Mouse (Mus musculus) CH12F3 (cell line): ENCODE results near the gene Ube2i.
"Not testable (repeated sequence)": the region's sequence is repeated elsewhere in the genome, so short reads cannot be mapped to it uniquely, and the experiment has no call there.

ENCODE experiments used
- in situ Hi-C: fragments of 300-500 bp; cut with MboI; formaldehyde crosslinking; loops from 2 replicates; pipeline ENCODE4 v1.14.3; 2020; ENCODE audit warnings: low sequenced_read_pairs

Ube2i gene

DNA sequence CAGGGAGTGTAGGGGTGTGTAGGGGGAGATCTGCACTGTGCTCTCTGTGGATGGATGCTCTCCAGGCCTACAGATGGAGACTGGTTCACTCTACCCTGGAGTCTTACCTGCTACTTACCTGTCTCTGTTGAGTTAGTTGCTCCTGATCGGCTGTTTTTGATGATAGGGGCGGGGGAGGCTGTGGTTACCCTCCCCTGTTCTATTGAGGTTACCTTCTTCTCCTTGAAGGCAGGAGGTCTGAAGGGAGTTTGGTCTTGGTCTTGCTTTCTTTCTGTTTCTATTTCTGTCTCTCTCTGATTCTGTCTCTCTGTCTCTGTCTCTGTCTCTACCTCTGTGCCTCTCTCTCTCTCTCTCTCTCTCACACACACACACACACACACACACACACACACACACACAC, 19.3 kb downstream of the Ube2i start:
- in situ Hi-C loops, result no loop called here

DNA sequence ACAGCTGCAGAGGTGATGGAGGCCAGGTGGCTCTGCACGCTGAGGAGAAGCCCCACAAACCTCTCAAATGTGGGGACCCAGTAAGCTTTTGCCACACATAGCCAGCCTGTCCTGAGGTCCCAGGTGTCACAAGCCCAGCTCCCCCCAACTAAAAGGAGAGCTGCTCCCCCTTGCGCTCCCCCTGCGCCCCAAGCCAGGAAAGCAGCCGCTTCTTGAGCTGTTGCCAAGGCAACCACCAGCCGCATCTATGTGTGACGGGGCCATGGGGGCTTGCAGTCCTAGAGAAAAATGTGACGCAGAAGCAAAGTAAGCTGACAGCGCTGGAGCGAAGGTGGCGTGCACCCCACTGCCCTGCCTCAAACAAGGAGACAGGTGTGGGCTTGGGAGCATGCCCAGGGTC, 20.7 kb downstream of the Ube2i start:
- in situ Hi-C loops, result no loop called here

DNA sequence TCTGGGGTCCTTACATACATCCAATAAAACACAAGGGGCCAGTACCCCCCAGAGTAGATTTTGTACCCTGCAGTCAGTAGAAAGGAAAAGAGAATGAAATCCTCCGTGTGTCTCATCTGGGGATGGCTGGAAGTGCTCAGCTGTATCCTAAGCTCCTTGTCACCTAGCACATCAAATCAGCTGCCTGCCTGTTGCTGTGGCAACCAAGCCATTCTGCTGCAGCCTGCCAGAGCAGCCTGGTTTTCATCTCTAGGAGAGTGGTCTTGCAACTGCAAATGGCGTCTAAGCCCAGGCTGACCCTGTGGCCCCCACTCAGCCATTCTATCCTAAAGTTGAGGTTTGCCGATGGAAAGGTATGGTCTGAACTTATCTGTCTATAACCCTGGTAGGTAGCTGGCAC, 21.8 kb downstream of the Ube2i start:
- in situ Hi-C loops, result no loop called here

DNA sequence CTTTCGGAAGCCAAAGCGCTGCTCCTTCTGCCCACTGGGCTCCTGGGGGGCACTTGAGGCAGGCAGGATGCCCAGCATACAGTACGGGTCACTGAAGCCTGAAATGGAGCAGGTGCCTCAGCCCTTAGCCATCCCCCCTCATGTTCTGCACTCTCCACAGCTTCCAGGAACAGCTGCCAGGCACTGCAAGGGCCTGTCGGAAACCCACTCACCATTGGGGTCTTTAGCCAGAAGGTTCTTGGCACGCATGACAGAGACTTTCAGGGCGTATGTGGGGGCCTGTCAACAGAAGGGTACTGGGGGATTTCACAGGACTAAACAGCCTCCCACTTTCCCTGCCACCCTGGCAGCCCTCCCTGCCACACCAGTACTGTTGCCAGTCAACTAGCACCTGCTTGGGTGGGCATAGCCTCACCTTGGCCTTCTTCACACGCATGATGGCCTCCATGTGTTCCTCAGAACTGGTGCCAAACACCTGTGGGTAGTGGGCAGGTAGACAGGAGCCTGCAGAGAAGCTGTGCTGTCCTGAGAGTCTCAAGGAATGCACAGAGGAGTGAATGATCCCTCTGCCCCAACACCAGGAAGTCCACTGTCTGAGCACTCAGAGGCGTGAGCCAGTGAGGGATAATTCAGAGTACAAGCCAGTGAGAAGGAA, 24.1 kb downstream of the Ube2i start:
- in situ Hi-C loops, result no loop called here

DNA sequence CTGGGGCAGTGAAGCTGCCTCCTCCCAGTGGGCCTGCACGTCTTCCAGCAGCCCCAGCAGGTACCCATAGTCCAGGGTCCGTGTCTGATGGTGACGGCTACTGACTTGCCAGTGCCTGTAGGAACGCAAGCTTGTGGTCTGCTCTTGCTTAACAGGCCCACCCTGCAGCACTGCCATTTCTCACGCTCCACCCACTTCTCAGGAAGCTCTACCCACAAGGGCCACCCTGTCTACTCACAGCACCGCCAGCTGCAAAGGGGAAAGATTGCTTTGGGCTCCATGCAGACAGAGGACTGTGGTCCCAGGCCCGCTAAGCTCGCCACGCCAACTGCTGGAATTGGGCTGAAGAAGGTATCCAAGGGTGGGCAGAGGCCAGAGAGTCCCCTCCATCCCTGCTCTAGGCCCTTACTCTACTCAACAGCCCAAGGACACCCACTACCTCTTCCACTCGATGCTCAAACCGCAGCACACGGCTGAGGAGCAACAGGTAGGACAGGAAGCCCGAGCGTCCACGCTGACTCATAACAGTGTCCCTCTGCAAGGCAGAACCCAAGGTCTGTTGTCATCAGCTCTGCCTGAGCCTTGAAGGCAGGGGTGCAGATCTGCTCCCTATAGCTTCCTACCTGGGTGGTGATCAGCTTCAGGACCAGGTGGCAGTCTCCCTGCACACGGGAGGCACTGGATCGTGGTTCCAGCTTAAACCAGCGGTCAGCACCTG, 26.2 kb downstream of the Ube2i start:
- in situ Hi-C loops, result no loop called here

DNA sequence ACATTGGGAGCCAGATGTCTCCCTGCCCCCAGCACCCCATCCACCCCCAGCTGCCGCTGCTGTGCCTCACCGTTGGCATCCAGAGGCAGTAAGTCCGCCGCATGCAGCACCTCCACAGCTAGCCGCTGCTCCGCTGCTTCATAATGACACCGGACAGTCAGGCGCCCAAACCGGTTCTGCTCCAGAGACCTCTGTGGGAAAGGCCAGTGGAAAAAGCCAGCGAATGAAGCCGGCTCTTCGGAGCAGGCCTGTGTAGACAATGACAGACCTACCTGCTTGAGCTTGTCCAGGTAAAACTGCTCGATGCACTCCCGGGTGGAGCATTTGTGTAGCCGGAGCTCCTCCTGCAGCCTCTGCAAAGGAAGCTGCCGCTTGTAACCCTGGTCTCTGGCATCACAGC, 30.2 kb downstream of the Ube2i start:
- in situ Hi-C loops, result no loop called here

DNA sequence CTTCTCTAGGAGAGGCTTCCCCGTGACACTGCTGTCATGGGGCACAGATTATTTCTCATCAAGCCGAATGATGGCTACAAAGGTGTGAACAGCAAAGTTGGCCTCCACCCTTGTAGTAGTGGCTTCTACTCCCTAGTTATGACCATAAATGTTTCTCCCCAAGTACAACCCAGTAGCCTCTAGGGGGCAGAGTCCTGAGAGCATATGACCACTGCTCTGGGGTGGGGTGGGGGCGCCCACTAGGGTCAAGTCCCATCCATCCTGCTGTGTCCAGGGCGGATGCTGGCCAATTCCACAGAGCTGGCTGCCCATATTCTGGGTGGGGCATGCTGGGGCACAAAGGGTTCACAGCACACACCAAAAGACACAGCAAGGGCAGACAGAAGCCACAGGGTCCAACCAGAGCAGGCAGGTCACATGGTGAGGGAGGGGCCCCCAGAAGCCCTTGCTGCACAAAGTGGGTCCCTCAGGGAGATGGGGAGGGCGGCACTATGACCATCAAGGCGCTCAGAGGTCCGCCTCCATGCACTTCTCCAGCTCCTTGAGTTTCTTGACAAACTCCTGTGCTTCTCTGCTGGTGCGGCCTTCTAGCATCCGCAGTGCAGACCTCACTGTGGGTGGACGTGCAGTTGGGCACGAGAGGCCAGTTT, 31.2 kb downstream of the Ube2i start:
- in situ Hi-C loops, result no loop called here

DNA sequence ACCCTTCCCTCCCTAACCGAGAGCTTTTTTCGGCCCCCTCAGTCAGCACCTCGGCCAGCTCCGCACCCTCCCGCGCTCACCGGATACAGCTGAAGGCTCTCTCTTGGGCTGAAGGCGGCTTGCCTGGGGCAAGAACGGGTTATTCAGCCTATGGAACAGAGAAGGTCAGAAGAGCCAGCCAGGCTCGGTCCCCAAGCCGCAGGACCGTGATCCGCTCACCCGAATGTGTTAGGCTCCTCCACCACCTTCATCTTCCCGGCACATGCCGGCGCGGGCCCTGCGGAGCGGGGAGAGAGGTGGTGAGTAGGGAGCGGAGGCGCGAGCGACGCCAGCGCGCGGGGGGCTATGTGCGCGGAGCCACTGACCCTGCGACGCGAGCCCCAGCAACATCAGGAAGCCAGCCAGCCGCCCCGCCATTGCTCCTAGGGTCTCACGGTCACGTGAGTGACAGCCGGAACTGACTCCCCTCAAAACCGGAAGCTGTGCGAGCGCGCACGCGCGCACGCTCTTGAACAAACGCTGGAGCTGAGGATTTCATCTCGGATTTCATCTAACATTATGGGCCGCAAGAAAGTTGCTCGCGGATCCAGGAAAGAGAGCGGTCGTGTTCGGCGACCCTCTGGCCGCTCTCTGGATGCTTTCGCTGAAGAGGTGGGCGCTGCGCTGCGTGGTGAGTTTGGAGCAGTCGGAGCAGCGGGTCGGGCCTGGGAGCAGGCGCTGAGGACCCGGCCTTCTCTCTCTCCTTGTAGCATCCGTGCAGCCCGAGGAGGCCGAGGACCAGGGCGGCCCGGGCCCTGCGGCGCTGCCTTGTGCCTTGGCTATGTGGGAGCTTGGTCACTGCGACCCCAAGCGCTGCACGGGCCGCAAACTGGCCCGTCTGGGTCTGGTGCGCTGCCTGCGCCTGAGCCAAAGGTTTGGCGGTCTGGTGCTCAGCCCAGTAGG, 34.5 kb downstream of the Ube2i start, which contains the start of the genes Gnptg and Tsr3:
Gene Gnptg (minus strand): TSS at position 430 of the 942 bp plus-strand sequence.
Gene Tsr3 (plus strand): TSS at position 476 of the 942 bp plus-strand sequence.
- in situ Hi-C loops, result no loop called here

DNA sequence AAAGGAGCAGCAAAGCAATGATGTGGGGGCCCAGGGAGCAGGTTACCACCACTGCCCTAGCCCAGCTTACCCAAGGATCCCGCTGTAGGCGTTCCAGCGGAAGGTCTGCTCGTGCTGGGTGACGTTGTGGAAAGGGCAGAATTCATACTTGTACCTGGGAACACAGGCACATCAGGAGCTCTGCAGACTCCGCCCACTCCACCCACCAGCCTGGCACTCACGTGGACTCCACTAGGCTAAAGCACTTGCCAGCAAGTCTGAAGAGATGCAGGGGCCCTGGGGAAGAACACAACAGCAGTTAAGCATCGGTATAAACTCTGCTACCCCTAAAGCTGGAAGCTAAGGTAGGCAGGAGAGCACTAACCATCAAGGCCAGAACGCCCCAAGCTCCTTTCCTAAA, 38.8 kb downstream of the Ube2i start:
- in situ Hi-C loops, result no loop called here

DNA sequence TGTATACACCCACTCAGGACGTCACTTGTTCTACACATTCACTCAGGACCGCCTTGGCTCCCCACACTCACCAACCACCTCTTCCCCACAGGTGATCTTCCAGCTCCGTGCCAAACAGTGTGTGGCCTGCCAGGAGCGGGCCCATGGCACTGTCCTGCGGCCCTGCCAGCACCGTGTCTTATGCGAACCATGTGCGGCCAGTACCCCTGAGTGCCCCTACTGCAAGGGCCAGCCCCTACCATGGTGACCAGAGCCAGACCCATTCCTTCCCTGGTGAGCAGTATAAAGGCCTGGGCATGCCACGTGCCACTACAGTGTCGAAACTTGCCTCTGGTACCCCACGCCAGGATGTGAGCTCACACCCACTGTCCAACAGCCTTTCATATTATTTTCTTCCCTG, 42.8 kb downstream of the Ube2i start:
- in situ Hi-C loops, result not testable (repeated sequence)

DNA sequence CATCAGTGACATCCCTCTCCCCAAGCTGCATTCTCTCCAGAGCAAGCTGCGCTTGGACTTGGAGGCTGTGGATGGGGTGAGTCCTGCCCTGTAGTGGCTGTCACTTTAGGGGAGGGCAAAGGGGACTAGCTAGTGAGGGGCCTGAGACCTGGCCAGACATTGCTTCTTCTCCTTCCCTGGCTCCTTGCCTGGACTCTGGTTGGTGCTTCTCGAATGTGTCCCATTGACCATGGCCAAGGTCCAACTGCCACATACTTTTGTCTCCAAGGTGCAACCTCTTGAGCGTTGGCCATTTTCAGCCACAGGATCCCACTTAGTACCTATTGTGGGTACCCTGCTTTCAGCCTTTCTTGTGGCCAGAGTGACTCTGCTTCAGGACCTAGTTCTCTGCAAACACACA, 43.7 kb downstream of the Ube2i start:
- in situ Hi-C loops, result no loop called here

DNA sequence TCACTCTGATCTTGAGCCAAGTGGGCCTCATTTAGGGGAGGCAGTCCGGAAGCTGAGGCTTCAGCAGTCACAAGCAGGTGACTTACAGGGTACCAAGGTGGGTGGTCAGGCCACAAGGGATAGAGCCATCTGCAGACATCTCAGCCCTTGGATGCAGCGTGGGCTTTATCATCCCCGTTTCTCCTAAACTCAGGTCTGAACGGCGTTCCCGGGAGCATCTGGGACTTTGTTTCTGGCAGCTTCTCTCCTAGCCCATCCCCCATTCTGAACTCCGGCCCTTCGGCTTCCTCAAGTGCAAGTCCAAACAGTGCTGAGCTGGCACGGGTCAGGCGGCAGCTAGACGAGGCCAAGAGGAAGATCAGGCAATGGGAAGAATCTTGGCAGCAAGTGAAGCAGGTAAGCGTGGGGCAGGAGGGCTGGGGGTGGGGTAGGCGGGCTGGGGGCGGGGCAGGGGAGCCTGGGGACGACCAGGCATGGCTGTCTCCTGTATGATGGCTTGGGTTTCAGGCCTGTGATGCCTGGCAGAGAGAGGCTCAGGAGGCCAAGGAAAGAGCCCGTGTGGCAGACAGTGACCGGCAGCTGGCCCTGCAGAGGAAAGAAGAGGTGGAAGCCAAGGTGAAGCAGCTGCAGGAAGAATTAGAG, 44.3 kb downstream of the Ube2i start:
- in situ Hi-C loops, result not testable (repeated sequence)

DNA sequence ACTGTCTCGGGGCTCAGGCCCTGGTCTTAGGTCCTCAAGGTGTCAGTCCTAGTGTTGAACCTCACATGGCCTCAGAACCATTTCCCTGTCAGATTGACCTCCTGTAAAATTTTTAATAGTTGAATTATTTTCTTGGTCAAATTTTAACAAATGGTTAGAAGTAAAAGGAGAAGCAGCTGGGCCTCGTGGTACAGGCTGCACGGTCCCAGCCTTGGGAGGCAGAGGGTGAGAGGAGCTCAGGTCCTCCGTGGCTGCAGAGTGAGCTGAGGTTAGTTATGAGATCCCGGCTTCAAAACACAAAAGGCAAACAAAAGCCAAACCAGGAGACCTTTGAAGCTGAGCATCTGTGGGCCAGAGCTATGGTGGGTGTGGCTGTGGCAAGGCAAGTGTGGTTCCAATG, 46.4 kb downstream of the Ube2i start:
- in situ Hi-C loops, result no loop called here

DNA sequence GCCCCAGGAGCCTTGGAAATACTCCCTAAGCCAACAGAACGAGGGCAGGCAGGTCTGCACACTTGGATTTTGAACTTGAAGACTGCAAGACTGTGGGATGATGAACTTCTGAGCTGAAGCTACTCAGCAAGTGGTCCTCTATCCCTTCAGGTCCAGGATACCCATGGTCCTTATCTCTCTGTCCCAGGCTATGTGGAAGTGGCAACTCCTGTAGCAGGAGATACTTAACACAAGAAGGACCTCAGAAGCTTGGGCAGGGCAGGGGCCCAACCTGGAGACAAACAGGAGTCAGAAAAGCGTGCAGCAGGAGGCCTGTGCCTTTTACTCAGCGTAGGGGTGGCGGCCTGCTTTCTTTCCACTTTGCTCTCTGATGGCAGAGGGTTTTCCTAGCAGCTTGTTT, 48.8 kb downstream of the Ube2i start:
- in situ Hi-C loops, result no loop called here

DNA sequence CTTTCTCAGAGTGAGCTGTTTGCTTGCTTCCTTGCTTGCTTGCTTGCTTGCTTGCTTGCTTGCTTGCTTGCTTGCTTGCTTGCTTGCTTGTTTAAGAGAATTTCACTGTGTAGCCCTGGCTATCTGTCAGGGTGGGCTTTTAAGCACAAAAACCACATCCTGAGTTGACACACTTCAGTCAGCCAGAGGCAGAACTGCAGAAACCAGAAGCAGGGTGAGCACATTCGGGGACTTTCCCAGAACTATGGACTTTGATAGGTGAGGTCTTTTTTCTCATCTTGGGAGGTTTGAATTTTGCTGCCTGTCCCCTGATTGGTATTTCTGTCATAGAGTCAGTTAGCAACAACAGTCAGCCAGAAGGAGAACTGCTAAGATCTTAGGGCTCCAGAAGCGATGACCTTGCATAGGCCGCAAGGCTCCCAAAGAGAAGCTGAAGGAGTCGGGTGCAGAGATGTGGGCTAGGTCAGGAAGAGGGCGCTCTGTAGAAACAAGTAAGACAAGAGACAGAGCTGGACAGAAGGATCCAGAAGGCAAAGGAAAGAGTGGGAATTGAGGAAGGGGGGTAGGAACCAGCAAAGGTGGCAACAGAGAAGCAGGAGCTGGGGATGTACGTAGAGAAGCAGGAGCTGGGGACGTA, 49.7 kb downstream of the Ube2i start:
- in situ Hi-C loops, result no loop called here

DNA sequence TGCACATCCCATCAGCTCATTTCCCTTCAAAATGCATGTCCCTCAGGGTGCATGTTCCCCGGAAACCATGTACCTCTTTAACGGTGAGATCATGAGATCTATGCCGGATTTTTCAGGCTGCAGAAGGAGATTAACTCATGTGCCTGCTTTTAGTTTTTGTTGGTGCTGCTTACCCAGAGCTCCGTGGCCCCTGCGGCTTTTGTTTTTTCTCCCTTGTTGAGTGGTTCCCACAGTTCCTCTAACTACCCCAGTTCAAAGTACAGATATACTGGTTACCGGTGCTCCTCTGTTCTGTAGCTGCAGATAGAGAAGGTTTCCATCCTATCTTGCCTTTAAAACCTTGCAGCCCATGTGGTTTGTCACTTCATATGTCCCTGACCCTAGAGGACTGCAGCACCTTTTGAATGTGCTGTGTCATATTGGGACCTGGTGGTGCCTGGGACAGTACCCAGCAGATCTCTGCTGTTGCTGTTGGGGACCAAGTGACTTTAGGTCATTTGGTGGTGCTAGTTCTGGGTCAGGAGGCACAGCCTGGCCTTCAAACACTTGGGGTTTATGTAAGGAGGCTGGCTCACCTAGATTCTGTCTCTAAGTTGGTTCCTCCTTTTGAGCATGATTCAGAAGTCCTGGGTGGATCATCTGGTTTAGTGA, 51.3 kb downstream of the Ube2i start:
- in situ Hi-C loops, result no loop called here

DNA sequence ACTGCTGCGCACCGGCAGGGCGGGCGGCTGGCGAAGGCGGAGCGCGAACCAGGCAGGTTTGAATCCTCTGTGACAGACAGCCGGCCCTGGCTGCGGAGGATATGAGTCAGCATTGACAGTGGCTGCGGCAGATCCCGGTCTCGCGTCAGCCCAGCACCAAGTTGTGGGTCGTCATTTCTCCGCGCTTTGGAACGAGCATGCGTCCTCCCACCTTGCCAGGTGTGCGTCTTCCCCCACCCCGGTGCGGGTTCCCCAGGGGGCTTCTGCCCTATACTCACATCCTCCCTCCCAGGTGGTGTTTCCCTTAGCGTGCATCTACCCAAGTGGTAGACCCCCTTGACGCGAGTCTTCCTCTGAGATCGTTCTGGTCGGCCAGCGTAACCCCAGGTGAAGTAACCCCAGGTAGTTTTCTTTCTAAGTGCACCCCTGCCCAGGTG, 51.9 kb downstream of the Ube2i start:
- in situ Hi-C loops, result not testable (repeated sequence)

DNA sequence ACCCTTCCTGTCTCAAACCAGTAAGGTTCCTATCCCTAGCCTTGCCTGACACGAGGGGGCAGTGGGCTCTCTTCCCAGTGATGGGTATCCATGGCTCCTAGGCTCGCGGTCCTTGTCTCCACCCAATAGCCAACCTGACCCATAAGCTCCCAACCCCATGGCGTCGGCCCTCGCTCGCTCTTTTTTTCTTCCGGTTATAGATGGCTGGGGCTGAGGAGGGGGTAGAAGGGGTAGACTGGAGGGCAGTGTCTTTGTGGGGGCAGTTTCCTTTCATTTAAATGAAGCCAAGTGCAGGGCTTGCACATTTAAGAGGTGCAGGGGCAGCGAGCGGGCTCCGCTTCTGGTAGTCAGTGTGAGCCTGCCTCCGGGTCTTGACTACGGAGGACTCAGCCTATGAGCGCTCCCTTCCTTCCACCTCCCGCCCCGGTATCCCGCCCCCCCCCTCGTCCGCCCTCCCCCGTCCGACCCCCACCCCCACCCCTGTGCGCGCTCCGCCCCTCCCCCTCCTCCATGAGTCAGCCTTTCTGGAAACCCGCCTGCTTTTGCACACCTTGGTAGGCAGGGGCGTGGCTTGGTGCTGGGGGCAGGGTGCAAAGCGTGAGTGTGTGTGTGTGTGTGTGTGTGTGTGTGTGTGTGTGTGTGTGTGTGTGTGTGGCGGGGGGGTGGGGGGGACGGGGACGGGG, 52.5 kb downstream of the Ube2i start:
- in situ Hi-C loops, result no loop called here

DNA sequence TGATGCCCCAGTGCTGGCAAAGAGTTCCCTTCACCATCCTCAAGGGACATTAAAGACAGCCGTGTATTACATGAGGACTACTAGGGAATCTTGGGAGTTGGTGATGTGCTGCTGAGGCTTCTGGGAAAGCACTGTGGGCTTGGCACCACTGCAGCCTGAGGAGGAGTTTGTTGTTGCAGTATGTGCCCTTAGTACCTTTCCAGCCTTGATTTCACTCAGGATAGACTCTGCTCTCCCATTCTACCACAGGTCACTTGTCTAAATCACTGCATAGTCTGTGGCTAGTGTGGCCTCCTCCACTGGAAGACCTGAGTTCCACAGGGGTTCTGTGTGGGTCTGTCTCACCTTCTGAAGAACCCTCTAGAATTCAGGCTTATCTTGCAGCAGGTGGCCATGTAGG, 53.7 kb downstream of the Ube2i start:
- in situ Hi-C loops, result no loop called here
